Mouse (Mus musculus): ENCODE results near the gene Anxa9. TPM values are rescaled to one million over a fixed set of nuclear protein-coding genes. Genes with fewer than 3 reads are reported as not detected.
"Not testable (repeated sequence)": the region's sequence is repeated elsewhere in the genome, so short reads cannot be mapped to it uniquely, and the experiment has no call there.

The Anxa9 gene
- total RNA-seq (2012; rRNA removed) (1.9 and 2.5 TPM in 2 replicates), total RNA-seq (2014; rRNA removed) (1.4 and 1.5 TPM in 2 replicates), polyA plus RNA-seq (2012; ENCODE audit: insufficient read length, low read depth) (3.6 and 4.1 TPM in 2 replicates)

DNA sequence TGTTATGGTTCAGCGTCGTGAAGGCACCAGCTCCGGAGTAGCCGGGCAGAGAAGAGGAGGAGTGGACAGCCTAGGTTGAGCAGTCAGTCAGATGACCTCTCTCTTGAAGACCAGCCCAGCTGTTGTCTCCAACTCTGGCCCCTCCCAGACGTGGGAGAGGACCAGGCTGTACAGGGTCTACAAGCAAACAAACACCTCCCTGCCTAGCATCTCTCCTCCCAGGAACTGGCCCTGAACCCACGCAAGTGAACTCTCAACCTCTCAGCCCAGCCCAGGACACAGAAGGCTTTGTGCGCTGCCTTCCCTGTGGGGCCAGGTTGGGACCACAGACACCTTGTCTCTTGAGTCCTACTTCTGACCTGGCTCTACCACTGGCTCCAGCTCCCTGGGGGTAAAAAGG, at the start of gene Anxa9:
Anxa9 (minus strand) TSS at position 77 of the 400 bp plus-strand sequence.
- H3K36me3 ChIP-seq (replicated peaks in 1 of 2; ENCODE audit: control insufficient read depth in 1 of 2, insufficient read depth in 1 of 2, low read length in 1 of 2), result peaks cover 0 to 34% of the 10 kb centered on the region in 2 experiments
- in situ Hi-C loops (cut with MboI; ENCODE audit: low pct_ligation_motif_present, low pct_unique_long_range_greater_than_20kb, low sequenced_read_pairs) (no loop called here), dilution Hi-C loops (cut with MboI; ENCODE audit: extremely low pct_ligation_motif_present, extremely low pct_unique_long_range_greater_than_20kb, low sequenced_read_pairs) (no loop called here)

DNA sequence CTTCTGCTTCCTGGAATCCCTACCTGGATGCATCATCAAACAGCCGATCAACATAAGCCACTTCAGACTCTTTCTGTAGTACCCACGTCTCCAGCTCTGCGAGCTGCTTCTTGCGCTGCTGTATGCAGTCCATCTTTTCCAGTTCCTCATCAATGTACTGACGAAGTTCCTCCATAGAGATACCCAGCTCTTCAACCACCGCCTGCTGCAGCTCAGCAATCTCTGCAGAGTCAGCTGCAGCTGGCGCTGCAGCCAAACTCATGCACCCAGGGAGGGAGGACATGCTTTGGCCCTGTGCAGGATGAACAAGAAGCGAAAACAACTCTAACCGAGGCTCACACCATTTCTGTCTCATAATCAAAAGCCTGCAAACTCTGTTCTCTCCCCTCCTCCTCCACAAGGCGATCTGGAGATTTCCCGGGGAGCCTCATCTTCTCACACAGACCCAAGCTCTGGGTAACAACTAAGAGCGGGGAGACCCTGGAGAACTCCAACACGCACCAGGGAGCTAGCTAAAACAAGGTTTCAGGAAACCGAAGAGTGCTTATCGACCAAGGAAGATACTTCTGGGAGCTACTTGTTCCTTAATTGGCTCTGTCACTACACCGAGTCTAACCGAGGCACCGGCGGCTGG, 49.1 kb upstream of the Anxa9 start:
- peak overlapping the region; percentile 61 for H3K4me2 ChIP-seq (ENCODE audit: insufficient read depth, low read depth, poor library complexity, severe bottlenecking)
- in situ Hi-C loops (cut with MboI; ENCODE audit: low pct_ligation_motif_present, low pct_unique_long_range_greater_than_20kb, low sequenced_read_pairs); H3K27me3 ChIP-seq (replicated peaks); H3K27ac ChIP-seq (ENCODE audit: insufficient read depth, low read depth); H3K9me3 ChIP-seq (replicated peaks; ENCODE audit: low read length); DNase-seq (ENCODE audit: extremely low read depth); dilution Hi-C loops (cut with MboI; ENCODE audit: extremely low pct_ligation_motif_present, extremely low pct_unique_long_range_greater_than_20kb, low sequenced_read_pairs): not testable (repeated sequence)
- H3K79me2 ChIP-seq (replicated peaks; ENCODE audit: control insufficient read depth, extremely low read depth, insufficient read depth, poor library complexity, severe bottlenecking), result peaks cover 11% of the 10 kb centered on the region
- H3K36me3 ChIP-seq (replicated peaks in 1 of 2; ENCODE audit: control insufficient read depth in 1 of 2, insufficient read depth in 1 of 2, low read length in 1 of 2), result peaks cover 21 to 24% of the 10 kb centered on the region in 2 experiments
- peak overlapping the region; percentile 80; the same call in 1 of the 2 replicates for H3K9ac ChIP-seq (ENCODE audit: insufficient read depth, low read depth)
- peak overlapping the region in 2 of 3 experiments; percentile 28 to 98 for H3K4me3 ChIP-seq (replicated peaks in 1 of 3; ENCODE audit: low read depth in 2 of 3, low read length in 2 of 3, poor library complexity in 1 of 3)
- peaks cover 3 to 18% of the 10 kb centered on the region in 2 experiments; a peak in 2 of 4 replicates for H3K4me1 ChIP-seq (ENCODE audit: control insufficient read depth in 1 of 2, insufficient read depth in 2 of 2)

More for the DNA sequence above, at the start of gene Anxa9:
- Histone ChIP-seq H3K4me1 (ENCODE audit: control insufficient read depth in 1 of 2, insufficient read depth in 2 of 2) (peaks cover 3 to 9% of the 10 kb centered on the region in 2 experiments), H3K9me3 (replicated peaks; ENCODE audit: low read length) (no peaks in the 10 kb centered on the region), H3K9ac (ENCODE audit: insufficient read depth, low read depth) (no peak within 1 kb of the TSS), H3K4me2 (ENCODE audit: insufficient read depth, low read depth, poor library complexity, severe bottlenecking) (no peak within 1 kb of the TSS), H3K79me2 (replicated peaks; ENCODE audit: control insufficient read depth, extremely low read depth, insufficient read depth, poor library complexity, severe bottlenecking) (no peaks in the 10 kb centered on the region), H3K27me3 (replicated peaks) (no peaks in the 10 kb centered on the region), H3K4me3 (replicated peaks in 1 of 3; ENCODE audit: low read depth in 2 of 3, low read length in 2 of 3, poor library complexity in 1 of 3) (no peak within 1 kb of the TSS), H3K27ac (ENCODE audit: insufficient read depth, low read depth) (no peak within 1 kb of the TSS)
- DNase-seq (ENCODE audit: extremely low read depth), result no peak
- no peak for TF ChIP-seq ZMIZ1 (IDR thresholded peaks at IDR 0.05; ENCODE audit: low read depth, low read length)
- no peak for TF ChIP-seq HCFC1 (IDR thresholded peaks at IDR 0.05; ENCODE audit: low read depth, low read length)
- TF ChIP-seq JUND (conservative IDR thresholded peaks at IDR 0.05; ENCODE audit: low read depth, low read length), result no peak
- TF ChIP-seq SIN3A (IDR thresholded peaks at IDR 0.05; ENCODE audit: low read length), result no peak
- no peak for TF ChIP-seq MAZ (IDR thresholded peaks at IDR 0.05; ENCODE audit: low read depth, low read length)
- TF ChIP-seq NRF1 (IDR thresholded peaks at IDR 0.05; ENCODE audit: low read depth, low read length), result no peak
- TF ChIP-seq ETS1 (conservative IDR thresholded peaks at IDR 0.05; ENCODE audit: low read depth, low read length), result no peak

DNA sequence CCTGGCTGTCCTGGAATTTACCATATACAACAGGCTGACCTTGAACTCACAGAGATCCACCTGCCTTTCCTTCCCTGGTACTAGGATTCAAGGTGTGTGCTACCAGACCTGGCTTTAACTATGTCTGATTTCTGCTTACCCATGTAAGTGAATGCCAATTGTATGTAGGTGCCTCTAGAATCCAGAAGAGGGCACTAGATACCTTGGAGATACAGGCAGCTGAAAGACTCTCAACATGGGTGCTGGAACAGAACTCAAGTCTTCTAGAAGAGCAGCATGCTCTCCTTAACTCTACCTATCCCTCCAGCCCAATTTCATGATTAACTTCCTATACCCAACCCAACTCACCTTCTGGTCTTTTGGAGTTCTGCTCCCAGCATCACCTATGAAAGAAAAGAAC, 42.5 kb upstream of the Anxa9 start:
- in situ Hi-C loops (cut with MboI; ENCODE audit: low pct_ligation_motif_present, low pct_unique_long_range_greater_than_20kb, low sequenced_read_pairs) (no loop called here), dilution Hi-C loops (cut with MboI; ENCODE audit: extremely low pct_ligation_motif_present, extremely low pct_unique_long_range_greater_than_20kb, low sequenced_read_pairs) (no loop called here)
- H3K36me3 ChIP-seq (replicated peaks in 1 of 2; ENCODE audit: control insufficient read depth in 1 of 2, insufficient read depth in 1 of 2, low read length in 1 of 2), result peaks cover 57 to 79% of the 10 kb centered on the region in 2 experiments

DNA sequence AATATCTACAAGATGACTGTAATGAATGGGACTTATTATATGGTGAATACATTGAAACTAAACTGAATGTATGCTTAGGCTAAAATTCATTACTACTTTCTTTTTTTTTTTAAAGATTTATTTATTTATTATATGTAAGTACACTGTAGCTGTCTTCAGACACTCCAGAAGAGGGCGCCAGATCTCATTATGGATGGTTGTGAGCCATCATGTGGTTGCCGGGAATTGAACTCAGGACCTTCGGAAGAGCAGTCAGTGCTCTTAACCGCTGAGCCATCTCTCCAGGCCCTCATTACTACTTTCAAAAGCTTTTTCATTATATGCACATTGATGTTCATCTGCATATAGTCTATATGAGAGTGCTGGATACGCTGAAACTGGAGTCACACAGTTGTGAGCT, 41.4 kb upstream of the Anxa9 start:
- H3K9me3 ChIP-seq (replicated peaks; ENCODE audit: low read length); DNase-seq (ENCODE audit: extremely low read depth); H3K27me3 ChIP-seq (replicated peaks); H3K4me2 ChIP-seq (ENCODE audit: insufficient read depth, low read depth, poor library complexity, severe bottlenecking); H3K27ac ChIP-seq (ENCODE audit: insufficient read depth, low read depth); dilution Hi-C loops (cut with MboI; ENCODE audit: extremely low pct_ligation_motif_present, extremely low pct_unique_long_range_greater_than_20kb, low sequenced_read_pairs); H3K79me2 ChIP-seq (replicated peaks; ENCODE audit: control insufficient read depth, extremely low read depth, insufficient read depth, poor library complexity, severe bottlenecking); H3K9ac ChIP-seq (ENCODE audit: insufficient read depth, low read depth); H3K4me3 ChIP-seq (replicated peaks in 1 of 3; ENCODE audit: low read depth in 2 of 3, low read length in 2 of 3, poor library complexity in 1 of 3); H3K4me1 ChIP-seq (ENCODE audit: control insufficient read depth in 1 of 2, insufficient read depth in 2 of 2); in situ Hi-C loops (cut with MboI; ENCODE audit: low pct_ligation_motif_present, low pct_unique_long_range_greater_than_20kb, low sequenced_read_pairs): not testable (repeated sequence)
- peaks cover 56 to 77% of the 10 kb centered on the region in 2 experiments for H3K36me3 ChIP-seq (replicated peaks in 1 of 2; ENCODE audit: control insufficient read depth in 1 of 2, insufficient read depth in 1 of 2, low read length in 1 of 2)

More for the DNA sequence above, 42.5 kb upstream of the Anxa9 start:
- peaks cover 6% of the 10 kb centered on the region for H3K9me3 ChIP-seq (replicated peaks; ENCODE audit: low read length)
- H3K9ac ChIP-seq (ENCODE audit: insufficient read depth, low read depth), result no peak overlapping the region
- H3K27me3 ChIP-seq (replicated peaks), result no peaks in the 10 kb centered on the region
- H3K4me1 ChIP-seq (ENCODE audit: control insufficient read depth in 1 of 2, insufficient read depth in 2 of 2), result no peaks in the 10 kb centered on the region
- TF ChIP-seq CTCF (conservative IDR thresholded peaks at IDR 0.05 in 1 of 2, IDR thresholded peaks at IDR 0.05 in 1 of 2; ENCODE audit: low read depth in 2 of 2, low read length in 2 of 2), result peak; percentile 46 to 85; a peak in 3 of 4 replicates
- peak; percentile 41; the same call in 1 of the 2 replicates for TF ChIP-seq MYC (IDR thresholded peaks at IDR 0.05; ENCODE audit: low read depth, low read length)
- TF ChIP-seq MAFK (IDR thresholded peaks at IDR 0.05; ENCODE audit: insufficient replicate concordance, low read length), result no peak
- peak; percentile 86 for TF ChIP-seq RAD21 (IDR thresholded peaks at IDR 0.05; ENCODE audit: low read depth, low read length)
- 0 out of 2 replicates have a peak, but pooled peaks have one; percentile 5 for TF ChIP-seq ZC3H11A (IDR thresholded peaks at IDR 0.05; ENCODE audit: low read depth, low read length)
- no peak for TF ChIP-seq E2F4 (IDR thresholded peaks at IDR 0.05; ENCODE audit: insufficient replicate concordance, low read depth, low read length)
- TF ChIP-seq SMC3 (IDR thresholded peaks at IDR 0.05; ENCODE audit: low read depth, low read length), result peak; percentile 81
- no peak overlapping the region for H3K27ac ChIP-seq (ENCODE audit: insufficient read depth, low read depth)
- H3K79me2 ChIP-seq (replicated peaks; ENCODE audit: control insufficient read depth, extremely low read depth, insufficient read depth, poor library complexity, severe bottlenecking), result no peaks in the 10 kb centered on the region
- no peak overlapping the region for H3K4me3 ChIP-seq (replicated peaks in 1 of 3; ENCODE audit: low read depth in 2 of 3, low read length in 2 of 3, poor library complexity in 1 of 3)
- DNase-seq (ENCODE audit: extremely low read depth), result peak; percentile 59
- H3K4me2 ChIP-seq (ENCODE audit: insufficient read depth, low read depth, poor library complexity, severe bottlenecking), result no peak overlapping the region

Measured in CH12.LX (cell line).